25 mouse cellular contexts compared by ENCODE assay signal in genomic region chr10:88768961-88769360, GRCm38 (mm10). TPM values are rescaled to one million over a fixed set of nuclear protein-coding genes. Genes with fewer than 3 reads are reported as not detected.
DNase-seq lines count a peak whose midpoint lies in the region; ATAC-seq and TF ChIP-seq lines count a peak whose summit lies in the region.
"Had no signal": no experiment of that assay in that cellular context is flagged by ENCODE, and none has a peak within 500 bp of the region (broad histone marks: within the 10 kb centered on the region; RNA-seq: fewer than 3 reads in every experiment).

No protein-coding gene starts in this region.

- TF ChIP-seq CTCF in G1E (IDR thresholded peaks at IDR 0.05; ENCODE audit: low read depth, low read length): no peak

- peaks cover 84% of the 10 kb centered on the region for H3K36me3 ChIP-seq in liver, embryonic 13.5 days
- H3K36me3 ChIP-seq in liver, embryonic 11.5 days (ENCODE audit: control insufficient read depth, insufficient read depth, low read length): peaks cover 41% of the 10 kb centered on the region; the same call in 1 of the 2 replicates
- H3K36me3 ChIP-seq in G1E (replicated peaks): peaks cover 96% of the 10 kb centered on the region
- H3K36me3 ChIP-seq in embryonic facial prominence, embryonic 10.5 days (replicated peaks): peaks cover 99% of the 10 kb centered on the region
- H3K36me3 ChIP-seq in hindbrain, embryonic 12.5 days: peaks cover 68% of the 10 kb centered on the region

- 26% methylated on average over 5 of the region's 5 CpGs for WGBS in liver, embryonic 13.5 days (ENCODE audit: insufficient replicate concordance)
- 50% methylated on average over 5 of the region's 5 CpGs for WGBS in liver, embryonic 11.5 days
- 94% methylated on average over 5 of the region's 5 CpGs for WGBS in embryonic facial prominence, embryonic 10.5 days
- 98% methylated on average over 5 of the region's 5 CpGs for WGBS in hindbrain, embryonic 12.5 days

- no peaks in the 10 kb centered on the region for H3K9me3 ChIP-seq in liver, embryonic 13.5 days (replicated peaks)
- H3K9me3 ChIP-seq in liver, embryonic 11.5 days (ENCODE audit: control insufficient read depth, low read length): no peaks in the 10 kb centered on the region
- H3K9me3 ChIP-seq in G1E (replicated peaks): no peaks in the 10 kb centered on the region
- no peaks in the 10 kb centered on the region for H3K9me3 ChIP-seq in embryonic facial prominence, embryonic 10.5 days
- no peaks in the 10 kb centered on the region for H3K9me3 ChIP-seq in hindbrain, embryonic 12.5 days (replicated peaks)
- H3K9me3 ChIP-seq: embryonic facial prominence, embryonic 12.5 days; embryonic facial prominence, embryonic 15.5 days; heart, embryonic 13.5 days; hindbrain, embryonic 15.5 days had no signal

- no peak overlapping the region for H3K27ac ChIP-seq in liver, embryonic 13.5 days
- H3K27ac ChIP-seq in liver, embryonic 11.5 days (ENCODE audit: low read depth, low read length): no peak overlapping the region
- no peak overlapping the region for H3K27ac ChIP-seq in embryonic facial prominence, embryonic 10.5 days (replicated peaks)
- H3K27ac ChIP-seq in hindbrain, embryonic 12.5 days: no peak overlapping the region
- H3K27ac ChIP-seq: embryonic facial prominence, embryonic 12.5 days; embryonic facial prominence, embryonic 15.5 days; heart, embryonic 13.5 days; hindbrain, embryonic 15.5 days had no signal

- H3K4me2 ChIP-seq in liver, embryonic 13.5 days: no peak overlapping the region
- H3K4me2 ChIP-seq in liver, embryonic 11.5 days: no peak overlapping the region
- no peak overlapping the region for H3K4me2 ChIP-seq in hindbrain, embryonic 12.5 days (replicated peaks)
- H3K4me2 ChIP-seq: embryonic facial prominence, embryonic 12.5 days; embryonic facial prominence, embryonic 15.5 days; heart, embryonic 13.5 days; hindbrain, embryonic 15.5 days had no signal

- no peak for DNase-seq in liver, embryonic 13.5 days
- DNase-seq in liver, embryonic 11.5 days (ENCODE audit: low spot score): no peak
- DNase-seq in G1E (ENCODE audit: low spot score): peak; percentile 33
- DNase-seq in embryonic facial prominence, embryonic 10.5 days (ENCODE audit: low spot score): no peak
- DNase-seq: adrenal gland, adult 8-10 months; adrenal gland, postnatal 25 days; cerebellum, adult 11-12 months; cerebellum, adult 8-10 months; cerebellum, postnatal 10 days; cerebellum, postnatal 36 days; forebrain, postnatal 0 days; gastrocnemius, postnatal 10 days; gastrocnemius, postnatal 36 days; heart, postnatal 14 days; heart, postnatal 4 days had no signal

- ATAC-seq in liver, embryonic 13.5 days (ENCODE audit: low read depth): peak; percentile 31; the same call in 1 of the 2 replicates
- ATAC-seq in liver, embryonic 11.5 days (replicated peaks; ENCODE audit: low FRiP score): no peak; the same call in 1 of the 2 replicates
- ATAC-seq in G1E (ENCODE audit: extremely low read depth, insufficient number of reproducible peaks, low FRiP score, poor library complexity, severe bottlenecking): peak; percentile 79
- ATAC-seq in common myeloid progenitor, adult 5-6 weeks (replicated peaks; ENCODE audit: low read depth, poor library complexity, severe bottlenecking): peak; percentile 47; the same call in 1 of the 2 replicates
- ATAC-seq in megakaryocyte-erythroid progenitor cell, adult 5-6 weeks (replicated peaks; ENCODE audit: low FRiP score, low TSS enrichment, poor library complexity, severe bottlenecking): peak; percentile 62
- no peak for ATAC-seq in hindbrain, embryonic 12.5 days (ENCODE audit: low FRiP score)
- ATAC-seq: CD4-positive, CD25-positive, alpha-beta regulatory T cell, adult 4 months; forebrain, embryonic 14.5 days; forebrain, postnatal 0 days; intestine, postnatal 0 days had no signal

- no peak overlapping the region for H3K4me3 ChIP-seq in liver, embryonic 13.5 days (replicated peaks)
- no peak overlapping the region for H3K4me3 ChIP-seq in liver, embryonic 11.5 days (ENCODE audit: low read depth, low read length)
- H3K4me3 ChIP-seq in G1E (ENCODE audit: low read depth, low read length): no peak overlapping the region; the same call in 1 of the 2 replicates
- H3K4me3 ChIP-seq in embryonic facial prominence, embryonic 10.5 days: no peak overlapping the region
- no peak overlapping the region for H3K4me3 ChIP-seq in hindbrain, embryonic 12.5 days
- H3K4me3 ChIP-seq: embryonic facial prominence, embryonic 12.5 days; embryonic facial prominence, embryonic 15.5 days; heart, embryonic 13.5 days; hindbrain, embryonic 15.5 days had no signal

- H3K4me1 ChIP-seq in liver, embryonic 13.5 days (replicated peaks): no peaks in the 10 kb centered on the region
- H3K4me1 ChIP-seq in liver, embryonic 11.5 days (replicated peaks; ENCODE audit: control insufficient read depth, insufficient read depth, low read length): no peaks in the 10 kb centered on the region
- peaks cover 27% of the 10 kb centered on the region for H3K4me1 ChIP-seq in G1E (ENCODE audit: insufficient read depth, low read depth, low read length)
- H3K4me1 ChIP-seq in embryonic facial prominence, embryonic 10.5 days: no peaks in the 10 kb centered on the region
- no peaks in the 10 kb centered on the region for H3K4me1 ChIP-seq in hindbrain, embryonic 12.5 days
- H3K4me1 ChIP-seq: embryonic facial prominence, embryonic 12.5 days; embryonic facial prominence, embryonic 15.5 days; heart, embryonic 13.5 days; hindbrain, embryonic 15.5 days had no signal

- no peaks in the 10 kb centered on the region for H3K27me3 ChIP-seq in liver, embryonic 13.5 days
- no peaks in the 10 kb centered on the region for H3K27me3 ChIP-seq in liver, embryonic 11.5 days (replicated peaks; ENCODE audit: control insufficient read depth, insufficient read depth, low read length)
- H3K27me3 ChIP-seq in G1E (ENCODE audit: insufficient read depth, low read length): no peaks in the 10 kb centered on the region
- H3K27me3 ChIP-seq in embryonic facial prominence, embryonic 10.5 days (replicated peaks; ENCODE audit: low read depth, poor library complexity, severe bottlenecking): no peaks in the 10 kb centered on the region
- no peaks in the 10 kb centered on the region for H3K27me3 ChIP-seq in hindbrain, embryonic 12.5 days
- H3K27me3 ChIP-seq: embryonic facial prominence, embryonic 12.5 days; embryonic facial prominence, embryonic 15.5 days; heart, embryonic 13.5 days; hindbrain, embryonic 15.5 days had no signal

- no peak overlapping the region for H3K9ac ChIP-seq in liver, embryonic 13.5 days
- H3K9ac ChIP-seq in liver, embryonic 11.5 days (ENCODE audit: low read depth, low read length): no peak overlapping the region
- no peak overlapping the region for H3K9ac ChIP-seq in hindbrain, embryonic 12.5 days
- H3K9ac ChIP-seq: embryonic facial prominence, embryonic 12.5 days; embryonic facial prominence, embryonic 15.5 days; forebrain, postnatal 0 days; heart, embryonic 13.5 days; hindbrain, embryonic 15.5 days had no signal

RNA-seq across cellular contexts. Expression of gene Arl1, which starts 38.3 kb away (rescaled TPM):
- 71.7 and 85.0 TPM in 2 replicates for polyA plus RNA-seq in liver, embryonic 13.5 days (2015; fragmentation: Nextera tagmentation; extraction: Ambion mirVana)
- polyA plus RNA-seq in liver, embryonic 11.5 days (2014; fragmentation: Nextera tagmentation; extraction: Ambion mirVana): 117 and 124 TPM in 2 replicates
- total RNA-seq in G1E (2014; fragmentation: Nextera tagmentation) (70.6 and 76.5 TPM in 2 replicates), G1E (2017) (77.4 and 89.3 TPM in 2 replicates)
- polyA plus RNA-seq in G1E (2012): 30.2 and 31.7 TPM in 2 replicates
- total RNA-seq in common myeloid progenitor, adult 5-6 weeks (2017): 88.6 and 96.6 TPM in 2 replicates
- total RNA-seq in megakaryocyte-erythroid progenitor cell, adult 5-6 weeks (2014; fragmentation: Nextera tagmentation): 36.5 and 51.3 TPM in 2 replicates
- 89.4 and 91.0 TPM in 2 replicates for total RNA-seq in megakaryocyte-erythroid progenitor cell, adult 5-6 weeks (2017)
- 152 and 156 TPM in 2 replicates for polyA plus RNA-seq in embryonic facial prominence, embryonic 10.5 days (2016; fragmentation: Nextera tagmentation; extraction: Ambion mirVana)
- 144 and 149 TPM in 2 replicates for polyA plus RNA-seq in hindbrain, embryonic 12.5 days (2016; fragmentation: Nextera tagmentation; extraction: Ambion mirVana)

RNA-seq across cellular contexts. Expression of gene Utp20, which starts 57.6 kb away (rescaled TPM):
- polyA plus RNA-seq in liver, embryonic 13.5 days (2015; fragmentation: Nextera tagmentation; extraction: Ambion mirVana): 7.5 and 10.0 TPM in 2 replicates
- 27.8 and 29.9 TPM in 2 replicates for polyA plus RNA-seq in liver, embryonic 11.5 days (2014; fragmentation: Nextera tagmentation; extraction: Ambion mirVana)
- total RNA-seq in G1E (2014; fragmentation: Nextera tagmentation) (50.5 and 67.8 TPM in 2 replicates), G1E (2017) (30.3 and 34.3 TPM in 2 replicates)
- 25.7 and 33.7 TPM in 2 replicates for polyA plus RNA-seq in G1E (2012)
- total RNA-seq in common myeloid progenitor, adult 5-6 weeks (2017): 30.8 and 48.8 TPM in 2 replicates
- total RNA-seq in megakaryocyte-erythroid progenitor cell, adult 5-6 weeks (2014; fragmentation: Nextera tagmentation): 55.4 and 72.5 TPM in 2 replicates
- total RNA-seq in megakaryocyte-erythroid progenitor cell, adult 5-6 weeks (2017): 45.1 and 53.7 TPM in 2 replicates
- polyA plus RNA-seq in embryonic facial prominence, embryonic 10.5 days (2016; fragmentation: Nextera tagmentation; extraction: Ambion mirVana): 26.4 and 27.1 TPM in 2 replicates
- 15.8 and 20.0 TPM in 2 replicates for polyA plus RNA-seq in hindbrain, embryonic 12.5 days (2016; fragmentation: Nextera tagmentation; extraction: Ambion mirVana)

Comparison
In these comparisons a context has a peak if more than half of its experiments do, and no peak if none do; other contexts are left out.
1. ATAC-seq: peak in liver, embryonic 13.5 days (single experiment), G1E (single experiment), common myeloid progenitor, adult 5-6 weeks (single experiment) and megakaryocyte-erythroid progenitor cell, adult 5-6 weeks (single experiment); none in liver, embryonic 11.5 days (single experiment) and hindbrain, embryonic 12.5 days (single experiment).